Mouse (Mus musculus) thymus, adult 2 months (tissue): ENCODE data around the gene Catsper2. TPM values are rescaled to one million over a fixed set of nuclear protein-coding genes. Genes with fewer than 3 reads are reported as not detected.

Experiments
- DNase-seq: peaks from one replicate; pipeline ENCODE4 v3.0.0; 2021
- H3K27ac ChIP-seq: fragments of 200-500 bp; 2 replicates; pipeline ENCODE4 v1.5.1; 2012; ENCODE audit warnings: low read length, control low read depth; ENCODE audit not compliant: control insufficient read depth, insufficient read depth
- H3K27me3 ChIP-seq: fragments of 200-500 bp; 2 replicates; pipeline ENCODE4 v1.6.1; 2012; ENCODE audit warnings: mild to moderate bottlenecking, low read length, moderate library complexity, mixed read lengths; ENCODE audit not compliant: control insufficient read depth, insufficient read depth
- H3K36me3 ChIP-seq: fragments of 200-500 bp; 2 replicates; pipeline ENCODE4 v1.6.1; 2012; ENCODE audit warnings: mild to moderate bottlenecking, low read length, moderate library complexity; ENCODE audit not compliant: control insufficient read depth, insufficient read depth
- H3K4me1 ChIP-seq: fragments of 200-500 bp; replicated peaks from 2 replicates; pipeline ENCODE4 v1.6.1; 2012; ENCODE audit warnings: low read length; ENCODE audit not compliant: control insufficient read depth, insufficient read depth
- H3K4me3 ChIP-seq: fragments of 200-500 bp; 2 replicates; pipeline ENCODE4 v1.5.1; 2012; ENCODE audit warnings: mild to moderate bottlenecking, low read length, control low read depth, moderate library complexity; ENCODE audit not compliant: control insufficient read depth, insufficient read depth
- CTCF ChIP-seq: fragments of 200-500 bp; IDR thresholded peaks from 2 replicates; pipeline ENCODE4 v1.5.1; 2012; ENCODE audit warnings: mild to moderate bottlenecking, control low read depth, low read length, moderate library complexity, borderline replicate concordance; ENCODE audit not compliant: control insufficient read depth, poor library complexity, insufficient read depth; ENCODE audit errors: extremely low read depth
- POLR2A ChIP-seq: fragments of 200-500 bp; IDR thresholded peaks from 2 replicates; pipeline ENCODE4 v1.6.1; 2012; ENCODE audit warnings: mild to moderate bottlenecking, low read length, control low read depth, moderate library complexity; ENCODE audit not compliant: control insufficient read depth, poor library complexity, insufficient read depth; ENCODE audit errors: extremely low read depth
- WGBS: fragments of 180-500 bp; shearing (Covaris S2); methylation state at CpG from one replicate; pipeline ENCODE4 v1.1.7; 2018; 5-methylcytosine and 5-hydroxymethylcytosine counted together
- polyA plus RNA-seq: library from polyadenylated mRNA; depleted of rRNA; stranded (reverse); fragments of >200 nt; gene quantifications from 2 replicates; pipeline ENCODE4 v1.2.3, GENCODE M21; 2012

Gene Catsper2
- polyA plus RNA-seq, 1 experiment = 2.6 TPM

DNA sequence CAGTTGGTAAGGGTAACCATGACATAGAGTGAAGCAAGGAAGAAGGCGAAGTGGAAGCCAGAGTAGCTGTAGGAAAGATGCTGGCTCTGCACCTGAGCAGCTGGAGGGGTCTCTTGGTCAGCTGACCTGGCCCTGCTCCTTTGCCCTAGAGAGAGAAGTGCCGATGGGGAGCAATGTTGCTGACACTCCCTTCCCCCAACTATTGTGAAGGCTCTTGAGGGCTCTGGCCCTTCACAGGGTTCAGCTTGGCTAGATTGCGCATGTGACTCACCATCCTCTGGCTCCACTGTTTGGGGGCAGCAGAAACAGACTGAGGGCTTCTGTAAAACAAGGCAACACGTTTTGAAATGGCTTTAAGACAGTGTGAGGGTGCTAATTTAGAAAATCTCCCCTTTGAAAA, 38.8 kb upstream of the Catsper2 start:
- no peaks in the 10 kb centered on the region for H3K36me3 ChIP-seq
- 95% methylated on average over 4 of the region's 4 CpGs for WGBS
- H3K27me3 ChIP-seq = no peaks in the 10 kb centered on the region
- DNase-seq = no peak
- TF ChIP-seq CTCF (no peak), POLR2A (no peak)
- no peak overlapping the region for H3K4me3 ChIP-seq
- H3K27ac ChIP-seq = no peak overlapping the region
- H3K4me1 ChIP-seq = peaks cover 10% of the 10 kb centered on the region

DNA sequence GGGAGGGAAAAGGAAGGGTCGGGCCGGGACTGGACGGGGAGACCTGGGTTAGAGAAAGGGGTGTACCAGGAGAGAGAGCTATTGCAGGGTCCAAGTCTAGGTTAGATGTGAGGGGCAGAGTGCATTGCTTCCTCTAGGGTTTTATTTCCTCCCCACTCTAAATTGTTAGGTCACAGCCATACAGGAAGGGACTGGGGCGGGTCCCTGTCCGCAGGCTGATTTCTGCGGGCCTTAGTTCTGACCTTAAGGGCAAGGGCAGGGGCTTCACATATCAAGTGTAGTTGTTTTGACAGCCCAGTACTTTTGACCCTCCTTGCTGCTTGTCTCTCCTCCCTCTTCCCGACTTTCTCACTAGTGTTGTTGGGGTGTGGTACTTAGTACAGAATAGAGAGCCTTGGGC, 36.5 kb upstream of the Catsper2 start:
- Histone ChIP-seq H3K4me3 (peak overlapping the region; percentile 69), H3K27me3 (no peaks in the 10 kb centered on the region), H3K4me1 (peaks cover 7% of the 10 kb centered on the region), H3K27ac (peak overlapping the region; percentile 35; the same call in 1 of the 2 replicates), H3K36me3 (no peaks in the 10 kb centered on the region)
- 4% methylated on average over 7 of the region's 7 CpGs for WGBS
- DNase-seq = no peak
- TF ChIP-seq POLR2A (no peak), CTCF (no peak)

GRCm38 (mm10) chr2:121449545-121450011, 36.0 kb upstream of the Catsper2 start:
- peak overlapping the region; percentile 69 for H3K4me3 ChIP-seq
- no peak for DNase-seq
- no peaks in the 10 kb centered on the region for H3K27me3 ChIP-seq
- TF ChIP-seq POLR2A = no peak
- TF ChIP-seq CTCF = peak; percentile 45; the same call in 1 of the 2 replicates
- no peaks in the 10 kb centered on the region for H3K36me3 ChIP-seq
- H3K4me1 ChIP-seq = peaks cover 7% of the 10 kb centered on the region
- H3K27ac ChIP-seq = peak overlapping the region; percentile 39
- WGBS = 1% methylated on average over 54 of the region's 54 CpGs

GRCm38 (mm10) chr2:121448739-121449535, 35.3 kb upstream of the Catsper2 start, which contains the start of gene Serf2:
TSS of gene Serf2 (plus strand) at chr2:121449195.
- Histone ChIP-seq H3K27me3 (no peaks in the 10 kb centered on the region), H3K27ac (peak within 1 kb of the TSS; percentile 49), H3K36me3 (no peaks in the 10 kb centered on the region), H3K4me3 (peak within 1 kb of the TSS; percentile 69), H3K4me1 (peaks cover 7% of the 10 kb centered on the region)
- WGBS = under 1% methylated on average over 70 of the region's 74 CpGs
- peak; percentile 100 for DNase-seq
- TF ChIP-seq CTCF (no peak), POLR2A (peak; percentile 94)

DNA sequence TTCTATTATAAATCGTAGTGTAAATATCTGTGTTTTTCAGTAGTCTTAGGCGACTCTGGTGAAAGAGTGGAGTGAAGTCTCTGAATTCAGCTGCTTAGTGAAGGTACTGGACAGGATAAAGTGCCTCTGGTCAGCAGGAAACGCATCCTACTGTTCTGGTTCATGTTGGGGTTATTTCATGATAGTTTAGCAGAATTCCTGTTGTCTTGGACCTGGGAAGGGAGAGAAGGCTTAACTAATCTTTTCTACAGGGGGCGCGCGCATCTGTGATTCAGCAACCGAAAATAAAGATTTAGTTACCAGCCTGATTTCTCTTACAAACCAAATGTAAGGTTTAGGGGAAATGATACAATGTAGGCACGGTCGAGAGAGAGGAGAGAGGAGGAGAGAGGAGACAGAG, 34.5 kb upstream of the Catsper2 start:
- no peak overlapping the region for H3K4me3 ChIP-seq
- no peaks in the 10 kb centered on the region for H3K36me3 ChIP-seq
- no peak overlapping the region for H3K27ac ChIP-seq
- H3K4me1 ChIP-seq = peaks cover 7% of the 10 kb centered on the region
- H3K27me3 ChIP-seq = no peaks in the 10 kb centered on the region
- whole genome bisulfite sequencing = 15% methylated on average over 9 of the region's 9 CpGs
- DNase-seq = peak; percentile 51
- TF ChIP-seq CTCF = no peak

- 53% methylated on average over 3 of the region's 3 CpGs for WGBS
- H3K4me3 ChIP-seq = no peak overlapping the region
- no peak for TF ChIP-seq POLR2A
- peaks cover 14% of the 10 kb centered on the region for H3K4me1 ChIP-seq
- DNase-seq = no peak
- no peak overlapping the region for H3K27ac ChIP-seq
- no peaks in the 10 kb centered on the region for H3K36me3 ChIP-seq
- H3K27me3 ChIP-seq = no peaks in the 10 kb centered on the region
These were observed 33.4 kb upstream of the Catsper2 start for GRCm38 (mm10) chr2:121447006-121447405.
